Mouse (Mus musculus) embryonic fibroblast, embryonic 13.5 days (primary cell): ENCODE results near the gene Lsm14a.

Source experiments
- CTCF ChIP-seq: IDR thresholded peaks from 2 replicates; pipeline ENCODE4 v1.5.1; 2011; ENCODE audit warnings: mild to moderate bottlenecking, control low read depth, low read length, moderate library complexity, borderline replicate concordance; ENCODE audit not compliant: insufficient read depth
- POLR2A ChIP-seq: IDR thresholded peaks from 2 replicates; pipeline ENCODE4 v1.6.1; 2011; ENCODE audit warnings: low read depth, mild to moderate bottlenecking, control low read depth, low read length, moderate library complexity

GRCm38 (mm10) chr7:34347041-34347440 is 46.1 kb downstream of the Lsm14a start:
- TF ChIP-seq POLR2A = no peak
- no peak for TF ChIP-seq CTCF
